Mouse (Mus musculus) cortical plate, adult 2 months (tissue): ENCODE results near the gene Camk1d.

Experiments used
- CTCF ChIP-seq: fragments of 200-500 bp; IDR thresholded peaks from 2 replicates; pipeline ENCODE4 v1.5.1; 2011; ENCODE audit warnings: mild to moderate bottlenecking, control low read depth, low read length; ENCODE audit not compliant: insufficient read depth; ENCODE audit errors: extremely low read depth
- POLR2A ChIP-seq: fragments of 200-500 bp; IDR thresholded peaks from 2 replicates; pipeline ENCODE4 v1.6.1; 2011; ENCODE audit warnings: mild to moderate bottlenecking, low read length, control low read depth; ENCODE audit not compliant: insufficient read depth; ENCODE audit errors: extremely low read depth

- TF ChIP-seq POLR2A (no peak), CTCF (no peak)
These were observed 321.4 kb downstream of the Camk1d start for GRCm38 (mm10) chr2:5392921-5393320.
